Mouse (Mus musculus) stomach, adult 2 months (tissue): Measurements from ENCODE around the gene Slc6a6. TPM values are rescaled to one million over a fixed set of nuclear protein-coding genes. Genes with fewer than 3 reads are reported as not detected.

Experiments used
- polyA plus RNA-seq: library from polyadenylated mRNA; depleted of rRNA; stranded (reverse); fragments of >200 nt; gene quantifications from 2 replicates; pipeline ENCODE4 v1.2.3, GENCODE M21; 2012; rRNA removed

Slc6a6 gene
- polyA plus RNA-seq, result 61.8 and 85.5 TPM in 2 replicates

GRCm38 (mm10) chr6:91683602-91684473 is at the start of gene Slc6a6:
Slc6a6 (plus strand) TSS chr6:91684053.

Other genes starting within 250 kb of the Slc6a6 start
- gene Chchd4, start 210.5 kb upstream of the Slc6a6 start, polyA plus RNA-seq, result 1.9 and 2.0 TPM in 2 replicates
- 32.3 and 33.9 TPM in 2 replicates for gene Tmem43, start 210.3 kb upstream of the Slc6a6 start, polyA plus RNA-seq
- gene Xpc, start 168.2 kb upstream of the Slc6a6 start, polyA plus RNA-seq, result 1.5 and 1.8 TPM in 2 replicates
- 3.9 and 6.3 TPM in 2 replicates for gene Lsm3, start 168.1 kb upstream of the Slc6a6 start, polyA plus RNA-seq
- gene Grip2, start 143.2 kb downstream of the Slc6a6 start, polyA plus RNA-seq, result 1.4 and 1.5 TPM in 2 replicates
- 1.3 and 1.4 TPM in 2 replicates for gene Ccdc174, start 194.0 kb downstream of the Slc6a6 start, polyA plus RNA-seq
- gene 4930590J08Rik, start 218.8 kb downstream of the Slc6a6 start, polyA plus RNA-seq, result not detected in 2 replicates